Mouse (Mus musculus): ENCODE data around the gene Nmur1. TPM values are rescaled to one million over a fixed set of nuclear protein-coding genes. Genes with fewer than 3 reads are reported as not detected.
A peak's percentile ranks its signal among the peaks of the same experiment; 100 is the strongest.

The Nmur1 gene
- total RNA-seq, 2 experiments from 2014 or later: not detected

GRCm38 (mm10) chr1:86378662-86379061, 47.4 kb downstream of the Nmur1 start:
- intact Hi-C loops (cut with DNase I): loop anchor here (5.0 kb wide), 1 partner anchor 149 kb away; the partner anchor contains the start of gene Ptma
- peak in 1 of 2 experiments; percentile 64 for DNase-seq (ENCODE audit: low spot score in 2 of 2)

GRCm38 (mm10) chr1:86376354-86376753, 49.7 kb downstream of the Nmur1 start:
- no peak for DNase-seq (ENCODE audit: low spot score in 2 of 2)
- intact Hi-C loops (cut with DNase I): loop anchor here (5.0 kb wide), 1 partner anchor 151 kb away; the partner anchor contains the start of gene Ptma

- intact Hi-C loops (cut with DNase I): loop anchor here (5.0 kb wide), 2 partner anchors 45 to 60 kb away; no protein-coding TSS in a partner anchor
- peak; percentile 44 to 56 for DNase-seq (ENCODE audit: low spot score in 2 of 2)
Measured at GRCm38 (mm10) chr1:86371997-86372396, 54.0 kb downstream of the Nmur1 start.

GRCm38 (mm10) chr1:86368086-86368485, 57.9 kb downstream of the Nmur1 start:
- intact Hi-C loops (cut with DNase I): no loop called here
- peak in 1 of 2 experiments; percentile 62 for DNase-seq (ENCODE audit: low spot score in 2 of 2)

- intact Hi-C loops (cut with DNase I): no loop called here
Measured at GRCm38 (mm10) chr1:86363671-86364070, 62.4 kb downstream of the Nmur1 start.

GRCm38 (mm10) chr1:86361852-86362615, 64.0 kb downstream of the Nmur1 start:
- intact Hi-C loops (cut with DNase I): no loop called here
- no peak for DNase-seq (ENCODE audit: low spot score in 2 of 2)

More at GRCm38 (mm10) chr1:86363671-86364070, 62.4 kb downstream of the Nmur1 start:
- no peak for DNase-seq (ENCODE audit: low spot score in 2 of 2)

- intact Hi-C loops (cut with DNase I): no loop called here
- DNase-seq (ENCODE audit: low spot score in 2 of 2): no peak
Measured at GRCm38 (mm10) chr1:86360441-86360840, 65.6 kb downstream of the Nmur1 start.

- no peak for DNase-seq (ENCODE audit: low spot score in 2 of 2)
- intact Hi-C loops (cut with DNase I): loop anchor here (5.0 to 10.0 kb wide), 2 partner anchors 168 to 295 kb away; partner anchors contain the start of genes Psmd1 and Ptma
Measured at GRCm38 (mm10) chr1:86359798-86360179, 66.2 kb downstream of the Nmur1 start.

- peak; percentile 97 to 99 for DNase-seq (ENCODE audit: low spot score in 2 of 2)
- intact Hi-C loops (cut with DNase I): loop anchor here (5.0 to 10.0 kb wide), 2 partner anchors 168 to 294 kb away; partner anchors contain the start of genes Psmd1 and Ptma
Measured at GRCm38 (mm10) chr1:86358906-86359797, 66.9 kb downstream of the Nmur1 start, which contains the start of gene Ncl. TSS of gene Ncl (minus strand) at chr1:86359400.

GRCm38 (mm10) chr1:86358229-86358905, 67.7 kb downstream of the Nmur1 start:
- intact Hi-C loops (cut with DNase I): loop anchor here (5.0 to 10.0 kb wide), 2 partner anchors 169 to 294 kb away; partner anchors contain the start of genes Psmd1 and Ptma
- DNase-seq (ENCODE audit: low spot score in 2 of 2): no peak

- no peak for DNase-seq (ENCODE audit: low spot score in 2 of 2)
- intact Hi-C loops (cut with DNase I): loop anchor here (10.0 kb wide), 1 partner anchor 289 kb away; the partner anchor contains the start of gene Psmd1
Measured at GRCm38 (mm10) chr1:86354186-86354585, 71.8 kb downstream of the Nmur1 start.

GRCm38 (mm10) chr1:86350576-86350975, 75.5 kb downstream of the Nmur1 start:
- intact Hi-C loops (cut with DNase I): loop anchor here (10.0 kb wide), 1 partner anchor 286 kb away; the partner anchor contains the start of gene Psmd1
- DNase-seq (ENCODE audit: low spot score in 2 of 2): no peak

GRCm38 (mm10) chr1:86349696-86350095, 76.3 kb downstream of the Nmur1 start:
- no peak for DNase-seq (ENCODE audit: low spot score in 2 of 2)
- intact Hi-C loops (cut with DNase I): loop anchor here (10.0 kb wide), 1 partner anchor 285 kb away; the partner anchor contains the start of gene Psmd1

GRCm38 (mm10) chr1:86349201-86349600, 76.8 kb downstream of the Nmur1 start:
- no peak for DNase-seq (ENCODE audit: low spot score in 2 of 2)
- intact Hi-C loops (cut with DNase I): no loop called here

GRCm38 (mm10) chr1:86348801-86349200, 77.2 kb downstream of the Nmur1 start:
- intact Hi-C loops (cut with DNase I): no loop called here
- DNase-seq (ENCODE audit: low spot score in 2 of 2): no peak

GRCm38 (mm10) chr1:86348083-86348482, 77.9 kb downstream of the Nmur1 start:
- no peak for DNase-seq (ENCODE audit: low spot score in 2 of 2)

GRCm38 (mm10) chr1:86347716-86348045, 78.3 kb downstream of the Nmur1 start:
- no peak for DNase-seq (ENCODE audit: low spot score in 2 of 2)
- intact Hi-C loops (cut with DNase I): no loop called here

More at GRCm38 (mm10) chr1:86348083-86348482, 77.9 kb downstream of the Nmur1 start:
- intact Hi-C loops (cut with DNase I): no loop called here

- intact Hi-C loops (cut with DNase I): no loop called here
- no peak for DNase-seq (ENCODE audit: low spot score in 2 of 2)
Measured at GRCm38 (mm10) chr1:86346851-86347715, 78.9 kb downstream of the Nmur1 start.
